Mouse (Mus musculus) mouse embryonic stem cell (cell line): Measurements from ENCODE around the gene Tmem132d.
"Not testable (repeated sequence)": the region's sequence is repeated elsewhere in the genome, so short reads cannot be mapped to it uniquely, and the experiment has no call there.

Experiments
- in situ Hi-C, 2 experiments: fragments of 300-500 bp; cut with MboI; formaldehyde crosslinking; loops; 1 replicate in 1 of 2; 3 replicates in 1 of 2; pipeline ENCODE4 v1.14.3; 2019 to 2020; ENCODE audit warnings: low sequenced_read_pairs in 2 of 2, low pct_unique_long_range_greater_than_20kb in 1 of 2, mixed read lengths in 1 of 2; ENCODE audit not compliant: unreplicated experiment in 1 of 2

Tmem132d gene

DNA sequence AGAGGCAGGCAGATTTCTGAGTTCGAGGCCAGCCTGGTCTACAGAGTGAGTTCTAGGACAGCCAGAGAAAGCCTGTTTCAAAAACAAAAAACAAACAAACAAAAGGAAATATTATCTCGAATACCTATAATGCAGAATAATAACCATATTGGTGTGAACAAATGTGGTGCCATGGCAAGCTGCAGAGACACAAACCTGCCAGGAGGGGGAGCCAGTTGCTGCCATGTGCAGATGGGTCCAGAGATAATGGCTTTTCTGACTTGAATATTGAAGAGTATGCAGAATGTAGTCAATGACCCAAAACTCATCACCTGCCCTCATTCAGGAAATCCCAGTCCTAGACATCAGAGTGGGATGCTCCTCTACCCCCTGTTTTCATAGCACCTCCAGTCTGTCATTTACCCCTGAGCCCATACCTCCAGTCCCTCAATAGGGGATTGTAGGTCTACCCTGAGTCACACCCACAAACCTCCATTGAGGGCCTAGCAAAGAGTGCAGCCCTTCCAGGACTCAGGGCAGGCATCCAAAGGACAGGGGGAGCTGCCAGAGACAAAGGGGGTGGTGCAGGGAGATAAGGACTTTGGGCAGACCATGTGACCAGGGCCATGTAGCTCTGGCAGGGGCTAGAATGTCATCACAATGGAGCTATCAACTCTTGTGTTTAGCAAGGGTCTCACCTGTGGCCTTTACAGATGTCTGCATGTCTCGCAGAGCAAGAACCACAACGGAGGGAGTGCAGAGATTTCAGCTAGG lies 676.0 kb downstream of the Tmem132d start:
- in situ Hi-C loops = no loop called here

DNA sequence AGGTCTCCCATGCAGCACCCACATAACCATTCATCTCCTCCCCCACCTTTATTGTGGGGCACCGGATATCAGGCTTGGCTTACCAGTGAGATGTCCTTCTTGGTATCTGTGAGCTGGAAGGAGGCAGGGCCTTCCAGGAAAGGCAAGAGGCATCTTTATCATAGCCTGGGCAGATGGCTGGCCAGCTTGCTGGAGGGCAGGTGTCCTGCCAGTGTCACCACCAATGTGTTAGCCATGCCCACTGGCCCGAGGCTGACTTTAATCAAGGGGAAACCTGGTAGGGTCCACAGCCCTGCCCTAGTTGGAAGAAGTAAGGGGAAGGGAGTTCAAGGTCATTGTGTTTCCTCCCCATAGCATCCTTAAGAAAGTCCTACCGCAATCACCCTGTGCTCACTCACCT lies 676.9 kb downstream of the Tmem132d start:
- in situ Hi-C loops = no loop called here

- in situ Hi-C loops = no loop called here
These were observed 677.3 kb downstream of the Tmem132d start for GRCm38 (mm10) chr5:127755594-127755993.

DNA sequence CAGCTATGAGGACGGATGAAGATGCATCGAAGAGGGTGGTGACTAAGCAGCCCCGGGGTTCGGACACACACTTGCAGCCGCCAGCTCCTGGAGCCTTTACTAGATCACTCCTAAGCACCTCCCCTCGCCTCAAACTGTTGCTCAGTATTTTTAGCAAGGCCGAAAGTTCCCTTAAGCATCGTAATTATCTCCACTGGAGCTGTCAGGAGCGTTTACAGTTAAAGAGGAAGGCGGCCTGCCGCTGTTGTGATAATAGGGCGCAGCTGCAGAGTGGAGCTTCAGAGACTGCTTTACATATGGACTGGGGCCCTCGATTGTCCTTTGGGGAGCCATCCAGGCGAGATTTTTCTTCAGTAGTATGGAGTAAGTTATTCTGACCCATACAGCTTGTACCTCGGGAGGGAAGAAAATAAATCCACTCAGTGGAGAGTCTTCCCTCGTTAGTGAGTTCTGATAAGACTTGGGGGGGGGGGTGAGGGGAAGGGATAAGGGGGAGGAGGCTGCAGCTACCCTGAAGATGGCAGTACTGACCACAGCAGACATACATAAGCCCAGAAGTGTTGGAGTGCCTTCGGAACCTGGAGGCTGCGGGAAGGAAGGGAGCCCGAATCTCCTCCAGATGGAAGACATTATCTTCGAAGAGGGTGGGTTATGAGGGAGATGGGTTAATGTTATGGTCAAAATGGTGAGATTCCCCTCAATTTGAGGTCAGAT lies 681.5 kb downstream of the Tmem132d start:
- in situ Hi-C loops = no loop called here

DNA sequence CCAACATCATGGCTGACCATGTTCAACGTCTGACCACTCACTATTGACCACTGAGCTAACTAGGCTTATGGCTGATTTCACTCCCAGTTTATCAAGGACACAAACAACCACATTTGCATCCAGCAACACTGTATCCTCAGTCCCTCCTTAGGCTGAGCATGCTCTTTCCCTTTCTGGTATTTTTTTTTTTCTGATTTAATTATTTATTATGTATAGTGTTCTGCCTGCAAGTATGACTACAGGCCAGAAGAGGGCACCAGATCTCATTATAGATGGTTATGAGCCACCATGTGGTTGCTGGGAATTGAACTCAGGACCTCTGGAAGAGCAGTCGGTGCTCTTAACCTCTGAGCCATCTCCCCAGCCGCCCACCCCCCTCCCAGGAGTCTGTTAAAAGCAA lies 683.3 kb downstream of the Tmem132d start:
- in situ Hi-C loops = not testable (repeated sequence)

- in situ Hi-C loops = no loop called here
These were observed 691.5 kb downstream of the Tmem132d start for GRCm38 (mm10) chr5:127741331-127741730.
